Mouse (Mus musculus): ENCODE measurements around the gene Dpysl4.

DNA sequence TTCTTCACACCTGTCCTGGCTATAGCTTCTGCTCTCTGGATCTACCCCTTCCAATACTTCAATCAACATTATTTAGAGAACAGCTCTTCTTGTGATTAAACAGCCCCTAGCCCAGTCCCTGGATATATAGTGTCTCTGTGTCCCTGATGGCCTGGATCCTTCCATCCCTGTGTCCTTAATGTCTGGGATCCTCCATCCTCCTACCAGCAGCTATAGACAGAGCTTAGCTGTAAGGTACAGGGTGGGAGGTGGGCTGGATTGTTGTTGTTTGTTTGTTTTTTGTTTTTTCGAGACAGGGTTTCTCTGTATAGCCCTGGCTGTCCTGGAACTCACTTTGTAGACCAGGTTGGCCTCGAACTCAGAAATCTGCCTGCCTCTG is 34.0 kb downstream of the Dpysl4 start:
- no peak for TF ChIP-seq CTCF (IDR thresholded peaks at IDR 0.05; ENCODE audit: extremely low read depth, insufficient read length, insufficient replicate concordance, low read depth, low read length)
- TF ChIP-seq POLR2A (IDR thresholded peaks at IDR 0.05; ENCODE audit: low read depth, low read length), result no peak
